Comparison of ENCODE assay signal across 10 mouse cellular contexts in the genomic region with DNA sequence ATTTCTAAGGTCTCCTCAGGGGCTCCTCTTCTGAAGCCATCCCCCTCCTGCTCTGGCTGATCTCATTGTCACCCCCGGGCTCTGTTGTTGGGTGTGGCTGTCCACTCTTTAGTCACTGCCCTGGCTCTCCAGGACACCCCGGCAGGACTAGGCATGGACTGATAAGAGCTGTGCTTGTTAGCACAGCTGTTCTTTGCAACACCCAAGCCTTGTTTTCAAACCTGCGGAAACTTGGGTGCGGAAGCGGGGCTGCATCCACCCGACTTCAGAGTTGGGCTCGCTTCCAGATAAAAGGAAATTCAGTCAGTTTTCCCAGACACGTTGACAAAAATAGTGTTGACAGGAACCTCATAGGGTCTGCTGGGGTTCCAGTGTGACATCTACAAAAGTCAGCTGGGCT. TPM values are rescaled to one million over a fixed set of nuclear protein-coding genes. Genes with fewer than 3 reads are reported as not detected.
DNase-seq lines count a peak whose midpoint lies in the region; TF ChIP-seq lines count a peak whose summit lies in the region.
"Had no signal": no experiment of that assay in that cellular context is flagged by ENCODE, and none has a peak within 500 bp of the region (broad histone marks: within the 10 kb centered on the region; RNA-seq: fewer than 3 reads in every experiment).

No protein-coding gene starts in this region.

- H3K27me3 ChIP-seq in heart, adult 2 months (ENCODE audit: control insufficient read depth, insufficient read depth, low read length) = no peaks in the 10 kb centered on the region
- H3K27me3 ChIP-seq: embryonic facial prominence, embryonic 15.5 days; neural tube, embryonic 12.5 days had no signal

- H3K36me3 ChIP-seq in heart, adult 2 months (ENCODE audit: control insufficient read depth, insufficient read depth, low read length) = 0 out of 2 replicates have a peak, but pooled peaks cover 2% of the 10 kb centered on the region
- H3K36me3 ChIP-seq: embryonic facial prominence, embryonic 15.5 days; neural tube, embryonic 12.5 days had no signal

- peak; percentile 87; the same call in 1 of the 2 replicates for TF ChIP-seq EP300 in heart, adult 2 months (IDR thresholded peaks at IDR 0.05; ENCODE audit: insufficient read depth, low read depth, low read length)

- no peak overlapping the region for H3K4me3 ChIP-seq in gastrocnemius, adult 2 months
- H3K4me3 ChIP-seq in heart, adult 2 months = no peak overlapping the region
- H3K4me3 ChIP-seq: embryonic facial prominence, embryonic 15.5 days; neural tube, embryonic 12.5 days had no signal

- peak; percentile 26; the same call in 1 of the 2 replicates for TF ChIP-seq POLR2A in heart, adult 2 months (IDR thresholded peaks at IDR 0.05; ENCODE audit: insufficient read depth, low read depth, low read length)

- H3K27ac ChIP-seq in gastrocnemius, adult 2 months = peak overlapping the region; percentile 81
- peak overlapping the region; percentile 87 for H3K27ac ChIP-seq in heart, adult 2 months
- H3K27ac ChIP-seq: embryonic facial prominence, embryonic 15.5 days; neural tube, embryonic 12.5 days had no signal

- intact Hi-C loops in gastrocnemius, adult 2 months (cut with DNase I) = no loop called here
- intact Hi-C loops in heart, adult 2 months (cut with DNase I) = loop anchor here (2.0 kb wide), 2 partner anchors 25 to 33 kb away; no protein-coding TSS in a partner anchor

- DNase-seq in gastrocnemius, adult 2 months = peak; percentile 47
- no peak for DNase-seq in gastrocnemius, adult 8-10 months (ENCODE audit: low spot score in 2 of 2)
- peak; percentile 57 to 82 for DNase-seq in heart, adult 2 months
- peak; percentile 57 for DNase-seq in kidney, postnatal 10 days
- peak; percentile 68 for DNase-seq in lung, postnatal 10 days
- no peak for DNase-seq in neural tube, embryonic 10.5 days (ENCODE audit: extremely low spot score, low spot score)
- no peak for DNase-seq in urinary bladder, postnatal 4 days (ENCODE audit: low spot score in 2 of 2)
- DNase-seq in c-Kit-positive CD71-positive TER-119-positive erythroid progenitor cells, embryonic 14.5 days (ENCODE audit: low spot score) = no peak

- no peaks in the 10 kb centered on the region for H3K79me2 ChIP-seq in heart, adult 2 months (replicated peaks; ENCODE audit: control insufficient read depth, insufficient read depth, low read length)

- peaks cover 22% of the 10 kb centered on the region for H3K4me1 ChIP-seq in heart, adult 2 months (ENCODE audit: control insufficient read depth, insufficient read depth, low read length)
- H3K4me1 ChIP-seq: embryonic facial prominence, embryonic 15.5 days; neural tube, embryonic 12.5 days had no signal

- WGBS in heart, adult 2 months = 17% methylated on average over 8 of the region's 8 CpGs

- no peak overlapping the region for H3K9ac ChIP-seq in heart, adult 2 months (ENCODE audit: low read depth, low read length)
- H3K9ac ChIP-seq: embryonic facial prominence, embryonic 15.5 days; neural tube, embryonic 12.5 days had no signal

- no peak for TF ChIP-seq CTCF in gastrocnemius, adult 2 months (IDR thresholded peaks at IDR 0.05)
- TF ChIP-seq CTCF in heart, adult 2 months (IDR thresholded peaks at IDR 0.05) = no peak

RNA-seq across cellular contexts. Expression of gene Podxl, which starts 53.6 kb away (rescaled TPM):
- 10 to 100 TPM; 22.0 to 31.9 TPM for total RNA-seq in gastrocnemius, adult 2 months (2021)
- total RNA-seq in gastrocnemius, adult 8-10 months (2022) = 10 to 100 TPM; 16.1 to 22.2 (median 18.0) TPM
- total RNA-seq in heart, adult 2 months (2021) = 10 to 100 TPM; 71.6 to 90.9 TPM
- 53.8 and 99.2 TPM in 2 replicates for polyA plus RNA-seq in heart, adult 2 months (2012; rRNA removed)

Comparison
In these comparisons a context has a peak if more than half of its experiments do, and no peak if none do; other contexts are left out.
1. DNase-seq: peak in gastrocnemius, adult 2 months (single experiment), heart, adult 2 months (2 of 2), kidney, postnatal 10 days (single experiment) and lung, postnatal 10 days (single experiment); none in gastrocnemius, adult 8-10 months (0 of 2), neural tube, embryonic 10.5 days (single experiment), urinary bladder, postnatal 4 days (0 of 2) and c-Kit-positive CD71-positive TER-119-positive erythroid progenitor cells, embryonic 14.5 days (single experiment).